Comparison of ENCODE assay signal across 11 mouse cellular contexts in genomic region chr12:108078122-108078752, GRCm38 (mm10).
DNase-seq lines count a peak whose midpoint lies in the region; ATAC-seq lines count a peak whose summit lies in the region.
"Had no signal": no experiment of that assay in that cellular context is flagged by ENCODE, and none has a peak within 500 bp of the region (broad histone marks: within the 10 kb centered on the region; RNA-seq: fewer than 3 reads in every experiment).

No protein-coding gene starts in this region.

- ATAC-seq in frontal cortex, adult (ENCODE audit: low TSS enrichment), result peak; percentile 41
- ATAC-seq: activated CD4-positive, CD25-positive, alpha-beta regulatory T cell, adult 4 months had no signal

- DNase-seq in frontal cortex, adult 2 months (ENCODE audit: extremely low spot score in 1 of 2, low spot score in 1 of 2), result no peak
- peak; percentile 57 for DNase-seq in right cerebral cortex, postnatal 4 days
- DNase-seq in right cerebral cortex, postnatal 25 days, result no peak
- DNase-seq in kidney, adult 8-10 months, result peak; percentile 4 to 26
- no peak for DNase-seq in yolk sac, embryonic 10.5 days (ENCODE audit: low spot score)
- no peak for DNase-seq in thymus, postnatal 25 days
- no peak for DNase-seq in frontal cortex, postnatal 10 days (ENCODE audit: low spot score in 2 of 2)
- DNase-seq: cerebellum, postnatal 25 days; liver, embryonic 13.5 days had no signal

Comparison
In these comparisons a context has a peak if more than half of its experiments do, and no peak if none do; other contexts are left out.
1. DNase-seq: peak in right cerebral cortex, postnatal 4 days (single experiment) and kidney, adult 8-10 months (2 of 2); none in frontal cortex, adult 2 months (0 of 2), right cerebral cortex, postnatal 25 days (single experiment), yolk sac, embryonic 10.5 days (single experiment), thymus, postnatal 25 days (single experiment) and frontal cortex, postnatal 10 days (0 of 2).